Mouse (Mus musculus) kidney, postnatal 36 days (tissue): ENCODE data around the gene Slc9a5.
A peak's percentile ranks its signal among the peaks of the same experiment; 100 is the strongest.

Experiments
- DNase-seq, 2 experiments: peaks; one replicate each; pipeline ENCODE4 v3.0.0; 2021 to 2022; ENCODE audit warnings: mixed read lengths in 2 of 2

Gene Slc9a5

DNA sequence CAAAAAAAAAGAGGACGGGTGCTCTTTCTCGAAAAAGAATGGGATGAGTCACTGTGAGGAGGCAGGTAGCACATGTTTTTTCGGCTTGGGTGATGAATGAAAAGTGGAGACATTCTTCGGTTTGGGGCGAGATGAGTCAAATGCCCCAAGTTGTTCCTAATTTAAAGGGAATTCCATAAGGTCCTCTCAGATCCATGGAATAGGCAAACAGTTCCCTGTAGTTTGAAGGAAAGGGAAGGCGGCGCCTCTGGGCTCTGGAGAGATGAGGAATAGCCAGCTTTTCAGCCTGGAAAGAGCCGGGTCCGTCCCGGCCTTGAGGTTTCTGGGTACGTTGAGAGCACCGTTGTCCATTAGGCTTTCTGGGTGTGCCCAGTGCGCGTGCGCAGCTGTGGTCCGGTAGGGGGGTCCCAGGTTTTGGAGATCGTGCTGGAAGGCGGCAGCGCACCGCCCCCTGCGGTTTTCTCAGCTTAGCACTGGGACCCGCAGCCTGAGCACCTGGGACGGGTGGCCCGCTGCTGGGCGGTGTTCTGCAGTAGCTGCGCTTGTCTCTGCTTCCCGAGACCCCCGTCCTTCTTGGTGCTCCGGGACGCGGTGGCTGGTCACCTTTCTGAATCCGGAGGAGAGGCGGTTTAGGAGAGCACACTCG, at the start of gene Slc9a5:
Gene Slc9a5 (plus strand): TSS at position 394 of the 646 bp plus-strand sequence.
- DNase-seq: peak in 1 of 2 experiments; percentile 64

DNA sequence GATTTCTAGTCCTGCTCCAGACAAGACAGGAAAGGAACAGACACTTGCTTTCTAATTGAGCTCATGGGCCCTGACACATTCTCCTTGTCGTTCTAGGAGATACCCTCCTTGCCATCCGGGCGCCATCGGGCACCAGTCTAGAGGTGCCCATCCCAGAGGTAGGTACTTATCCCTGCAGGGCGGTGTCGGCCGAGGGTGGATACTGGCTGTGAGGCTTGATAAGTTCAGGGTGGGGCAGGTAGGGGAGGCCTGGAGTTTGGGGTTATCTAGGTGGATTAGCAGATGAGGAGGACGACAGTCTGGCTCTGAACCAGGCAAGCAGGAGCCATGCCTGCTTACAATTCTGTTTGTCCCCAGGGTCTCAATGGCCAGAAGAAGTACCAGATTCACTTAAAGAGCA, 48.7 kb upstream of the Slc9a5 start:
- DNase-seq: no peak

DNA sequence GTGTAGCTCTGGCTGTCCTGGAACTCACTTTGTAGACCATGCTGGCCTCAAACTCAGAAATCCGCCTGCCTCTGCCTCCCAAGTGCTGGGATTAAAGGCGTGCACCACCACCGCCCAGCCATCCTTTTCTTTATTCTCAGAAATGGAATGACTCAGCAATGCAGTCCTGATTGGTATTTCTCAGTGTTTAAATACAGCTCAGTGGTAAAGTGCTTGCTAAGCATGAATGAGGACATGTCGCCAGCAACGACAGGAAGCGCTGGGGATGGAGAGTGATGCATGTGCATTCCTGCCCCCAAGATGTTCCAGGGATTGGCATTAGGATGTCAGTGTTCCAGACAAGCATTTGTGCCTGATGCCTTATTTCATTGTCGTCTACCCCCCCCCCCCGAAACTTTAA, 45.2 kb upstream of the Slc9a5 start:
- DNase-seq: no peak

DNA sequence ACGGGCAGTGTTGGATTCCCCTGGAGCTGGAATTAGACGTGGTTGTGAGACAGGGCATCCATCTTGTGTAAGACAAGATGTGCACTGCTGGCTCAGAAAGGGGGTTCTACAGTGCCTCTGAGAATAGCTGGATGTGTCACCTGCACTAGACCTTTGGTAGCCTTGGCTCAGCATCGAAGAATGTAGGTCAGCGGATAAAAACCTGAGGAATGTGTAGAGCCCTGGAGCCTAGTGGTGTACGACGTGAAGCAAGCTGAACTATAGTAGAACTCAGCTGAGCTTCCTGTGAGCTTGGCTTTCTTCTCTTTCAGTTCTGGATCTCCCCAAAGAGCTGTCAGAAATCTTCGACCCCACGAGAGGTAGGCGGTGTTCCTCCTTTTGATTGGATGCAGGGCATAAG, 44.8 kb upstream of the Slc9a5 start:
- no peak for DNase-seq

DNA sequence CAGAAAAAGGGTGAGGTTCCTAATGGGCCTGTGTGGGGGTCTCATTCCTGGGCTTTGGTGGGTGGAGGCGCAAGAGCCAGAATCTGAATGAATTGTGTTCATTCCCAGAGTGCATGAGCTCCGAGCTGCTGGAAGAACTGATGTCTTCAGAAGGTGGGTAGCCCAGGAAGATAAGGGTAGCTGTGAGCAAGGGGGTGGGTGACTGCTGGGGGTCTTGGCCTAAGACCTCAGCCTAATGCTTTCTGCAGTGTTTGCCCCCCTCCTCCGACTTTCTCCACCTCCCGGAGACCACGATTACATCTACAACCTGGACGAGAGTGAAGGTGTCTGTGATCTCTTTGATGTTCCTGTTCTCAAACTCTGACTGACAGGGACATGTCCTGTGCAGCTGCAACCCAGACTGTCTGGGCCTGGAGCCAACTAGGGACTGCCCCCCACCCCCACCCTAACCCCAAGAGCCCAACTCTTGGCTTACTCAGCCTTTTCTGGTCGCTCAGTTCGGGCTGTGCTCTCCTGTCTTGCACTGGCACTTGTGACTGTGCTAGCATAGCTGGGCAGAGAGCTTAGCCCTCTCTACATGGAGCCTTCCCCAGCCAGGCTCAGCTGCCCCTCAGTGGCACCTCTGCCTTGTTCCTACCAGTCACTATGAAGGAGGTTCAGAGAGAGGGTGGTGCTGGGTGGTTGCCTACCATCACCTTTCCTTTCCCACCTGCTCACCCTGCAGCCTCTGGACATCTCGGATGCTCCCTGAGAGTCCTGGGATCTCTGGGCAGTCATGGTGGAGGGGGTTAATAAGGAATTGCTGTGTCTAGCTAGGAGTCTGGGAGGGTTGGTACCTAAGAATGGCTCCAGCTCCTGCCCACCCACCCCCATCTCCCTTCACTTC, 44.1 kb upstream of the Slc9a5 start:
- DNase-seq: no peak

DNA sequence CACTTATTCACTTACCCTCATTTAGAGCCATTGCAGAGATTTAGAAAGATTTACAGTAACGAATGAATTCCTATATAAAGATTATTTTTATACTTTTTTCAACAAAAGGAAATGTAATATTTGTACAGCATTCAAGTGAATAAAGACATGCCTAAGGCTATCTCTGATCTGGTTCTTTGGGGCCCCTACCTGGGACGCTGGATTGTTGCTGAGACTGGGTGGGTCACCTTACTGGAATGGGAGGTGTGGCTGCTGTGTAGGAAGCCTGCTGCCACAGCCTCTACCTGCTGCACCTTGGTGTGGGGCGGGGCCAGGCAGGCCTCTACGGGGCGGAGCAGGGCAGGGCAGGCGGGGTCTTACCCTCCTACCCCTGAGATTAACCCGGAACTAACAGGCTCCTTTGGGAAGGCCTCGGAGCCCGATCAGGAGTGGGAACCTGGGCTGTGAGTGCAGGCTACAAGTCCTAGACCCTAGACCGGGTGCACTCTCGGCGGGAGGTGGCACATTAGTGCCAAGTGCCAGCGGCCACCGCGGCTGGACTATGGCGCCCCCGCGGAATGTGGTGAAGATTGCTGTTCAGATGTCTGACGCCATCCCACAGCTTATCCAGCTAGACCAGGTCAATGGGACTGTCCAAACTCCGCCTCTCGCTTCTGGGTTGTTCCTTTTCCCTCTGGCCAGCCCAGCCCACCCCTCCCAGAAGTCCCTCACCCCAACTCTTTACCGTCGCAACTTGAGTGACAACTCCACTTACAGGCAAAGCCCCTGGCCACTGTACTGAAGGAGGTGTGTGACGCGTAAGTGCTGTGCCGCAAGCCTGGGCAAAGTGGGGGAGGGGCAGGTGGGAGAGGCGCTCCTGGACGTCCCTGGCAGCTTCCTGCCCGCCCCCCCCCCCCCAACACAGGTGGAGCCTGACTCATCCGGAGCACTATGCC, 43.2 kb upstream of the Slc9a5 start, which contains the start of gene Elmo3:
Gene Elmo3 (plus strand): TSS at position 391 of the 935 bp plus-strand sequence.
- peak; percentile 91 to 92 for DNase-seq

DNA sequence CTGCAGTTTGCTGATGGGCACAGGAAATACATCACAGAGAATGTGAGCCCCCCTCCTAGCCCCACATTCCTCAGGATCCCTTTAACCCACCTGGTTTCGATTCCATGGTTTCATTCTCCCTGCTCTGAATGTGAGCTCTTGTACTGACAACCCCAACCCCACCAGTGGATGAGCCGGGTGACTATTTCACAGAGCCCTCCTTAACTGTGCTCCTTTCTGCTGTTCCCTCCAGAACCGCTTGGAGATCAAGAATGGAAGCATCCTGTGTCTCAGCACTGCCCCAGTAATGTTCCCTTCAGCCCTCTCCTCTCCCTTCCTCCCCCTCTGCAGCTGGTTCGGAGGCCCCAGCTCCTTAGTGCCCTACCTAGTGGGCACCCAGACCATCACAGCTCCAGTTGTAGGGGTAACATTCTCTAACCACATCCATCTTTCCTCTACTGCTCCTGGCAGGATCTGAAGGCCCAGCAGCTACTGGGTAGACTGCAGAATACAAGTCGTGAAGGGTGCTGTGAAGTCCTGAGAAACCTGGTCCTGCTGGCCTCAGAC, 42.4 kb upstream of the Slc9a5 start:
- no peak for DNase-seq

DNA sequence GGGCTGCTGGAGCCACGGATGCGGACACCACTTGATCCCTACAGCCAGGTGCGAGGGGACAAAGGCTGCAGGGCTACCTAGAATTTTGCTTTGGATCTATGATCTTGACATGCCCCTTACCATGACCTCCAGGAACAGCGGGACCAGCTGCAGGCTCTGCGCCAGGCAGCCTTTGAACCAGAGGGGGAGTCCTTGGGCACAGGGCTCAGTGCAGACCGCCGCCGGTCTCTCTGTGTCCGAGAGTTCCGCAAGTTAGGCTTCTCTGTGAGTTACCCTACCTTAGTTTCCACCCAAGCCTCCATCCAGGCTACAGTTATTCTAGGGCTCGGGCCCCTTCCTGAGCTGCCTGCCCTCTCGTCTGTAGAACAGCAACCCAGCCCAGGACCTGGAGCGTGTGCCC, 41.0 kb upstream of the Slc9a5 start:
- DNase-seq: no peak

DNA sequence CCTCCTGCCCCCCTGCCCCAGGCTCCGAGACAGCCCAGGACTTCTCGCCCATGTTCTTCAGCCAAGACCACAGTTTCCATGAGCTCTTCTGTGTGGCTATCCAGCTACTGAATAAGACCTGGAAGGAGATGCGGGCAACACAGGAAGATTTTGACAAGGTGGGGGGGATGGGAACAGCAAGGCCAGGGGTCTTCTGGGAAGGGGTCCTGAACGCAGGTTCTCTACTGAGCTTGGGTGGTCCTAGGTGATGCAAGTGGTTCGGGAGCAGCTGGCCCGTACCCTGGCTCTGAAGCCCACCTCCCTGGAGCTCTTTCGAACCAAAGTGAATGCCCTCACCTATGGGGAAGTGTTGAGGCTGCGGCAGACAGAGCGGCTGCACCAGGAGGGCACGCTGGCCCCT, 40.2 kb upstream of the Slc9a5 start:
- DNase-seq: no peak

DNA sequence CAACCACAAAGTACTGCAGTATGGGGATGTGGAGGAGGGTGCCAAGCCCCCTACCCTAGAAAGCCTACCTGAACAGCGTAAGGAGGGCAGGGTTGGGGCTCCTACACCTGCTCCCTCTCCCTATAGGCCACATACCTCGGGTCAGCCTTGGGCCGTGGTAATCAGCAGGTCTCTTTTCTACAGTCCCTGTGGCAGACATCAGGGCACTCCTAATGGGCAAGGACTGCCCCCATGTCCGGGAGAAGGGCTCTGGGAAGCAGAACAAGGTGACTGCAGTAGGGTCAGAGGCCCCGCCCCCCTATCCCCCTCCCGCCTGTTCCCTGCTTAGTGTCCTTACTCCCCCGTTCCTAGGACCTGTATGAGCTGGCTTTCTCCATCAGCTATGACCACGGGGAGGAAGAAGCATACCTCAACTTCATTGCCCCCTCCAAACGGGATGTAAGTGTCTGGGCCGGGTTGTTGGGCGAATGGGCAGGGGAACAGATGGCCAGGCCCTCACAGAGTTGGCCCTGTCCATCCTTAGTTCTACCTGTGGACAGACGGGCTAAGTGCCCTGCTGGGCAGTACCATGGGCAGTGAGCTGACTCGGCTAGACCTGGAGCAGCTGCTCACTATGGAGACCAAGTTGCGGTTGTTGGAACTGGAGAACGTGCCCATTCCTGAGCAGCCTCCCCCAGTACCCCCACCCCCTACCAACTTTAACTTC, 39.3 kb upstream of the Slc9a5 start:
- no peak for DNase-seq

DNA sequence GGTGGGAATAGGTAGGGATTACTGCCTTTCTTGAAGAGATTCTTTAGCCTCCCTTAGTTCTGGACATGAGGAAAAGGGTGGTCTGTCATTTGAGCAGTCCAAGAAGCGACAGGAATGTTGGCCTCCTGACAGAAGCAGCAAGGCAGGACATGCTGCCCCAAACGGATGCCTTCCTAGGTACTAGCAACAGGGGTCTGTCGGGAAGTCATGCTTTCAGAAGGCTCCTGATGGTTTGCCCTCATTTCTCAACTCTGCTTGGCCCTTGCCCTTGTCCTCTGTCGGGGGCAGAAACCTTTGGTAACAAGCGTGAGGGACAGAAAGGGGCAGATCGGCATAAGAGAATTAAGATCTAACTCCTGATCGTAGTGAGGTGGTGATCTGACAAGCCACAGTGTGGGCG, 38.5 kb upstream of the Slc9a5 start:
- no peak for DNase-seq

DNA sequence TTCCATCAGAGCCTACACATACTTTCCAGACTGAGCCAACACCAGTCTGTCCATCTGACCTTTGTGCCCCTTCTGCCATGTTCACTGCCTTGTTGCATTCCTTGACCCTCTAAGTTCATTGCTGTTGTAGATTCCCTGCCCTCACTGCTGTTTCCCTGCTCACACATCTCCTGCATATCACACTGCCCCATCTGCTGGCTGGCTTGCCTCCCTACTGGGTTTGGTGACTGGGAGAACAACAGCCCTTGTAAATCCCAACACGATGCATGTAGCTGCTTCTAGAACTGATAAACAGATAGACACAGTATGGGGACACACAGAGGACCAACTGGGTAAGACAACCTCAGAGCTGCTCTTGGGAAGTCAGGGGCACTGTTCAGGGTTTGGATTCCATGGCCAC, 36.9 kb upstream of the Slc9a5 start:
- no peak for DNase-seq

DNA sequence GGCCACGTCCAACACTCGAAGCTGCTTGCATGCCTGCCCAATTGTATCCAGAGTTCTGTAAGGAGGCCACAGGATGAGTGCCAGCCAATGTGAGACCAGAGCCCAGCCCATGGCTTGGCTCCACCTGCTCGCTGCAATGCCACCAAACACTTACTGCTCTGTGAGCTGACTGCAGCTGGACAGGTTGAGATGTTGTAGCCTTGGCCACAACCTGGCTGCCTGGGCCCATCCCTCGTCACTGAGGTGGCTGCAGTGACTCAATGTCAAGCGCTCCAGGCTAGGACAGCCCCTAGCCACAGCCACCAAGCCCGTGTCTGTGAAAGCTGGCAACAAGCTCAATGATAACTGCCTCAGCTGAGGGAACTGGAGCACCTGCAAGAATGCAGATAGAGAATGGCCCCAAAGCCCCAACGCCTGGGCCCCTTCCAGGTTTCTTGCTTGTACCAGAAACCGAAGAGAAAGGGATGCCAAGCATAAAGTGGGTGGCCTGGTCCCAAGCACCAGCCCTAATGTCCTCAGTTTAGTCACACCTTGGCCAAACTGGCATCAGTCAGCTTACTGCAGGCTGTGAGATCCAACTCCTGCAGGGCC, 35.7 kb upstream of the Slc9a5 start:
- DNase-seq: no peak

DNA sequence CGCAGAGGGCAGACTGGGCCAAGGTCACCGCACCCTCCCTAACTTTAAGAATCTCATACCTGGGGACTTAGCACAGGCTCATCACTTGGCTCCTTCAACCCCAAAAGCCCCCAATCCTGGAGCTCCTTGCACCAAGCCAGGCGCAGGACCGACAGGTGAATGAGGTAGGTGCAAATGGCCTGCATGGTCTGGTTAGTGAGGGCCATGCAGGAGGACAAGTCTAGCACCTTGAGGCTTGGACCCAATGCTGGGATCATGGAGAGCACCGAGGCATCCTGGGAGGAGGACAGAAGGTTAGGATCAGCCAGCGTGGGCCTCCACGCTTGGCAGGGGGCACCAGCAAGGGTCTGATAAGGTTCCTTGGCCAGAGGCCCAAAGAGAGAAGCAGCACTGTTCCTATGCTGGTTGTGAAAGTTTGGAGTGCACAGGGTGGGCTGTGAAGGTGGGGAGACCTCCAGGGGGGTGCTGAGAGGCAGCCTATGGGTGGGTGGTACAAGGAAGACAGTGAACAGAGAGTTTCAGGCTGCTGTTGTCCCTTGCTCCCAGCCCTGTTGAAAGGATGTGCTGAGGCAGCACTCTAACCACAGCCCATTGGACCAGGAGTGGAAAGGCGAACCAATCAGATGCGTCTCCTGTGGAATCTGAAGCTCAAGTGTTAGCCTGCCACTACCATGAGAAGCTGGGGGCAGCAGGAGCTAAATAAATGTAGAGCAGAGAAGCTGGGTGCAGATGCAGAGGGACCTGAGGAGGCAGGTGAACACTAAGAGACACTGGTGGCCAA, 34.8 kb upstream of the Slc9a5 start:
- DNase-seq: no peak

DNA sequence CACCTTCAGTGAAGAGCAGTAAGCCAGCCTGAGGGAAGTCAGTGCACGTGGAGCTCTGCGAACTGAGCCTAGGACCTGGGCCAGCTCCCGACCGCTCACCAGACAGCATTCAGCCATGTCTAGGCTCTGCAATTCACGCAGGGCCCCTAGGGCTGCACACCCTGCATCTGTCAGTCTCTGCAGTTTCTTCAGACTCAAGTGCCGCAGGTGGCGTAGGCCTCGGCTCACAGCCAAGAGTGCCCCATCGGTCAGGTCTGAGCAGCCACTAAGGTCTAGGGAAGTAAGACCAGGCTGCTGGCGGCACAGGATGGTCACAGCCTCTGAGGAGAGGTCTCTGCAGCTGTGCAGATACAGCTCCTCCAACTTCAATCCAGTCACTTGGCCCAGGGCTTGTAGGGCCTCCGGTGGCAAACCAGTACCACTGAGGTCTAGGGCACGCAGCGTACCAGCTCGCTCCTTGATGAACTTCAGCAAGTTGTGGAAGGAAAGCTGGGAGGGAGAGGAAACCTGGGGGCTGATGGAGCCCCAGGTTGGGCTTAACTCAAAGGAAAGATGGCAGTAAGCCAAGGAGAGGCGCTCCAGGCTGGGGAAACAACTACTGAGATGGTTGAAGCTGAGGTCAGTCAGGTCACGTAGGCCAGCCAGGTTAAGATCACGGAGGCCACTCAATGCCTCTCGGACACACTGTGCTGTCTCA, 33.4 kb upstream of the Slc9a5 start:
- DNase-seq: no peak

DNA sequence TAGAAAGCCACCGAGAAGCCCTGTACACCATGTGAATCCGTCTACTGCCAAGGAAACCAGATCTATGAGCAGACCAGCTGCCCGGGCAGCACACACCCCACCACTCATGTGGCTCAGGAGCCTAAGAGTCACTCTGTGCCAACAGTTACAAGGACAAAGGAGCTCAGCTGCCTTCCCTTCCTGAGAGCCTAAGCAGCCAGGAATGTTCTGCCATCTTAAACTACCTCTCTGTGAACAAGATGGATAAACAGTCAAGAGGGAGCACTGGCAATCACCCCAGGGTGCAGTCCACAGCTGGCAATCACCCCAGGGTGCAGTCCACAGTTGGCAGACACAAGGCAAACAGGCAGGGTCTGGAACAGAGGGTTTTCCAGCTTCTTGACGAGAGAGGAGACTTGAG, 30.7 kb upstream of the Slc9a5 start:
- DNase-seq: no peak

DNA sequence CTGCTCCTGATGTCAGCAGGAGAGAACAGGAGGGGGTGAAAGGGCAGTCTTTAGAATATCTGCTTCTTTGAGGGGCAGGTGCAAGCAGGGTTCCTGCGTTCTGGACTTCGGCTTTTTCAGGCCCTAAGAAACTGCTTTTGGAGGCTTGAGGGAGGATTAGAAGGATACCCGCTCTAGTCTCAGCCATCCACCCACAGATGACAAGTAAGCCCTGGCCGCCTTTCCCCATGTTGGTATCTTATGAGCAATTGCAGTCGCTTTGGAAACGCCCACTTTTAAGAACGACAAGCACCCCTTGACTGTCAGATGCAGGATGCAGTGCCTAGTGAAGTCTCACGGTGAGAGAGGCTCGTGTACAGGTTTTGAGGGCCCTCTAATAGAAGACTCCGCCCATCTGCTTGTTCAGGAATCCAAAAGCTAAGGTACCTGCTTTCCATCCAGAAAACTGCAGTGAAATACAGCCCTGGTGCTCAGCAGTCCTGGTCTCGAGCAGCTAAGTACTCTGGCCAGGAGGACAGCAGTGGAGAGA, 29.9 kb upstream of the Slc9a5 start:
- no peak for DNase-seq

DNA sequence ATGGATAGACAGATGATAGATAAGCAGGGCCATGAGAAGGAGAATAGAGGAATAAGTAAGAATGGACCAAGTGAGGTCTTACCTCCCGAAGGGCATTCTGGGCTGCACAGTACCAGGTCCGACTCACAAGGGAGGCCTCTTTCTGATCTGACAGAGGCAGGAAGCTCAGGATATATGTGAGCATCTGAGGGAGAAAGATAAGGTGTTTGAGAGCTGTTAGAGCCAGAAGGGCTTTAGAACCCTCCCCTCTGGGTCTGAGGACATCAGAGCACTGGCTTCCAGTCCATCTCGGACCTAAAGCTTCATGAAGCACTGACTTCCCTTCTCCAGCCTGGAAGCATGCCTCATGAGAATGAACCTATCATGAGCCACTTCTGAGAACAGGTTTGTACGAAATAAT, 25.5 kb upstream of the Slc9a5 start:
- DNase-seq: no peak

DNA sequence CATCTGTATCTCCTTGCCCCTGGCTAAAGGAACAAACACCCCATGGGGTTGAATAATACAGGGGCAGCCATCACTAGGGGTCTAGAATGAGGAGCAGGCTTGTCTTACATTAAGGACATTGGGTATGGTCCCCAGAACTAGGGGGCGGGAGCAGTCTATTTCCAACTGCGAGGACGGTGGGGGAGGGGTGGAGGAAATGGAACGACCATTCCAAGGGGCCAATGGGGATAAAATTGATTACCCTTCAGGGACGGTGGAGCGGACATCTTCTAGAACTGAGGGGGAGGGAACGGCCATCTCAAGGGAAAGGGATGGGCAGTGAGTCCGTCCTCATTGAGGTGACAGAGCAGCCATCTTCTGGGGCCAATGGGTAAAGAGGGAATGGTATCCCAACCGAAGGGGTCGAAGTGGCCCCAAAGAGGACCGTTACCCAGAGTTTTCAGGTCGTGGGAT, 23.0 kb upstream of the Slc9a5 start:
- no peak for DNase-seq

DNA sequence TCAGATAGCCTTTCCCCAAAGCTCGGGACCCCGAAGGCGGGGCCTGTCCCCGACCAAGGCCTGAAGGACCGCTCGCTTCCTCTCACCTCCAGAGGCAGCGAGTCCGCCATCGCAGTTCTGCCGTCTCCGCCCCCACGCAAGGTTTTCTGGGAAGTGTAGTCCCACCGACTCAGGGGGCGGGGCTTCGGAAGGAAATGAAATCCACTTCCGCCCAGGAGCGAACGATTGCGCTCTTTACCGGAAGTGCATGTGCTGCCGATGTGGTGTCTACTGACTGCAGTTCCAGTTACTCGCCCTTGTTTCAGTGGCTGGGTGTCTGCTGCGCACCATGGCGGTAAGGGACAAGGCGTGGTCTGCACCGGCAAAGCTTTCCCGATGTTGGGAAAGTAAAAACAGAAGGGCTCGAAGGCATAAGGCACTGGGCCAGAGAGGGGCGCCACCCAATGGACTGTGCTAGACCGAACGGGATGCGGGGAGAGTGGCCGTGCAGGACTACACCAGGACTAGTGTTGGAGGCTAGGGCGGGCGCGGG, 22.4 kb upstream of the Slc9a5 start, which contains the start of the genes Lrrc29 and Tmem208:
Gene Lrrc29 (minus strand): TSS at position 138 of the 532 bp plus-strand sequence.
Gene Tmem208 (plus strand): TSS at position 214 of the 532 bp plus-strand sequence.
- peak; percentile 97 to 99 for DNase-seq
